Mouse (Mus musculus) spleen, postnatal 14 days (tissue): ENCODE results near the gene Slc25a31.

Experiments used
- DNase-seq, 2 experiments: peaks; one replicate each; pipeline ENCODE4 v3.0.0; 2021 to 2022; ENCODE audit warnings: low spot score in 2 of 2

The Slc25a31 gene

GRCm38 (mm10) chr3:40719022-40719421 is 10.4 kb downstream of the Slc25a31 start:
- no peak for DNase-seq

GRCm38 (mm10) chr3:40738381-40738912 is 29.8 kb downstream of the Slc25a31 start:
- no peak for DNase-seq

GRCm38 (mm10) chr3:40744024-40744835 is 35.6 kb downstream of the Slc25a31 start, which contains the start of gene Hspa4l:
Gene Hspa4l (plus strand): TSS chr3:40744495.
- no peak for DNase-seq

DNA sequence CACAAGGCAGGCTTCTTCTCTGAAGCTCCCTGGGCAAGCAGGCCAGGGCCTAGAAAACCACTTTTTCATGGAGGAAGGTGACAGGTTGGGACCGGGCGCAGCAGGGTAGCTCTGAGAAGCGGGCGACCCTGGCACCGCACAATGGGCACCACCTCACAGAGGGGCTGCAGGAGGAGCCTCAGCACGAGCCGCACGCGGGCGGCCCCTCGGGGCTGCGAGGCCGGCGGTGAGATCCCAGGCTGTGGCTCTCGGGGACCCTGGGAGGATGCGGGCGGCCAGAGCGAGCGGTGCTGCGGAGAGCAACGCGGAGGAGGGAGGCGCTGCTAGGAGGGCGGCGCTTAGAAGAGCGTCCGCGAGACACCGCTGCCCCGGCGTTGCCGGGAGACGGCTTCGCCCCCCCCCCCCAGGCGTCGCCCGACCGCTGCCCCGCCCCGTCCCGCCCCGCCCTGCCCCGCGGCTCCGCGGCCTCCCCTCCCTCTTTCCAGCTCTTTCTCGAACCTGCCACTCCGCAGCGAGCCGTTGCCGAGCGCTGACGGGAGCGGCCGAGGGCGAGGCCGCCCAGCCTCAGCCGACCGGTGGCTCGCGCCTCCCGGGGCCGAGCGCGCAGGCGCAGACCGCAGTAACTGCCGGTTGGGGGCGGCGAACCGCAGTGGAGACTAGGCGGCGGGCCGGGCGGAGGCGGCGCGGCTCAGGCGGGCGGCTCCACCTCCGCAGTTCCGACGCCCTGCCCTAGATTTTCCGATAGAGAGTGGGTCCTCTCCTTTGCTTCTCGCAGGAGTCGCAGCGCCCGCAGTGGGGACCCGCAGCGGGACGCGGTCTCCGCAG is 36.4 kb downstream of the Slc25a31 start:
- DNase-seq = peak; percentile 89 to 90

DNA sequence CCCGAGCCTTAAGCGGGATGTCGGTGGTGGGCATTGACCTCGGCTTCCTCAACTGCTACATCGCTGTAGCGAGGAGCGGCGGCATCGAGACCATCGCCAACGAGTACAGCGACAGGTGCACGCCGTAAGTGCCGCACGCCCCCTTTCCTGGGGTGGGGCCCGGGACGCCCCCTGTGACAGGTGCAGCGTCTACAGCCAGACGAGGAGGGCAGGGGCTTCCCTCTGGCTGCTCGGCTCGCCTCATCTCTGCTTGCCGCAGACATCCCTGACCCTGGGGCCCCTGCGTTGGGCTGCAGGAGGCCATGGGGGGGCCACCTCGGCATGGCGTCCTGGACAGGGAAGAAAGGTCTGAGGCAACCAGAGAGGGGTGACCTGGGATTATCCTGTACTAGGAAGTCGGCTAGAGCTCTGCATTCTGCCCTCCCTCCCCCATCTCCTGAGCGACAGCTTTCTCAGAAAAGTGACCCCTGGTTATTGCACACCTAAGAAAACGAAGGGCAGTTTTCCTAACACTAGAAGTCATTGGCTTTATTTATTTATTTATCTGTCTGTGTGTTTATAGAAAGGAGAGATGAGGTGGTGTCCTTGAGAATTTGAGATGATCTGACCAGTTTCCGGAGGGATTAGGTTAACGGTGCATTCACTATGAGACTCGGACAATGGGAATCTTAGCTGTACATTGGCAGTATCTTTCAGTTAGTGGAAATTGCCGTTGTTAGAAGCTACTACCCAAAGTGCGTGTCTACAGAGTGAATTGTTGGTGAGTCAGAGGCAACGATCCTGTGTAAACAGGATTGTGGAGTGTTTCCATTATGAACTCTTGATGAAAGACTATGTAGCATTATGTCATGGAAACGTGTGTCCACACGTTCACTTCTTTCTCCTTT is 37.2 kb downstream of the Slc25a31 start:
- no peak for DNase-seq

GRCm38 (mm10) chr3:40760746-40761145 is 52.1 kb downstream of the Slc25a31 start:
- no peak for DNase-seq

- no peak for DNase-seq
Observed at GRCm38 (mm10) chr3:40761312-40761711, 52.7 kb downstream of the Slc25a31 start.
